Mouse (Mus musculus) lung, postnatal 14 days (tissue): Measurements from ENCODE around the gene E130114P18Rik.

Source experiments
- DNase-seq: peaks from one replicate; pipeline ENCODE4 v3.0.0; 2021

E130114P18Rik gene

DNA sequence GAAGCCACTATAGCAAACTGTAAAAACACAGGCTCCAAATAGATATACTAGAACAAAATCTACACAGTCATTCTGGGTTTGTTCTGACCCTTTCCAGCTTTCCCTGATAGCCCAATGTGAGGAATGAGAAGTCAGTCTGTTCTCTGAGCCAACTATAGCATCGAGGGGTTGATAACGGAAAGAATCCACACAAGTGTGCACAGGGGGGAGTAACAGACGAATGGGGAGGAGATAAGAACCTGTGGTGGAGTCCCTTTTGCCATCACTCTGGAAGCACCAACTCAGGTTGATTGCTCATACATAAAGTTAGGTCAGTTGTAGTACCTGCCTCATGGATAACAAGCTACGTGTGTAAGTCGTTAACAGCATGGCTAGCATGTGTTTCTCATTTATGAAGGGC lies 184.0 kb downstream of the E130114P18Rik start:
- no peak for DNase-seq

DNA sequence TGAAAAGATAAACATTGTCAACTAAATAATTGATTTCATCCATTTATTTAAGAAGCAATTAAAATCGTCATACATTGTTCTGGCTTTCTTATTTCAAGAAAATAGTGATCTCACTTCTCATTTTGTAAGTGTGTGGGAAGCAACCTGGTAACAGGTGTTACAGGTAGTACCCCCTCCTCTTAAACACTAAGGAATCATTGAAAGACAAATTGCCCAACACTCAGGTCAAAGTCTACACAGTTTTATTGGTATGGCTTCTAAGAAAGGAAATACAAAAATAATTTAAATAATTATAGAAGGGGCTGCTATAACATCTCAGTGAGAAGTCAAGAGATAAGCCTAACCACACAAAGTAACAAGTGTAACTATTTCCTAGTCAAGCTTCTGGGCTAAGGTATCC lies 188.1 kb downstream of the E130114P18Rik start:
- no peak for DNase-seq

DNA sequence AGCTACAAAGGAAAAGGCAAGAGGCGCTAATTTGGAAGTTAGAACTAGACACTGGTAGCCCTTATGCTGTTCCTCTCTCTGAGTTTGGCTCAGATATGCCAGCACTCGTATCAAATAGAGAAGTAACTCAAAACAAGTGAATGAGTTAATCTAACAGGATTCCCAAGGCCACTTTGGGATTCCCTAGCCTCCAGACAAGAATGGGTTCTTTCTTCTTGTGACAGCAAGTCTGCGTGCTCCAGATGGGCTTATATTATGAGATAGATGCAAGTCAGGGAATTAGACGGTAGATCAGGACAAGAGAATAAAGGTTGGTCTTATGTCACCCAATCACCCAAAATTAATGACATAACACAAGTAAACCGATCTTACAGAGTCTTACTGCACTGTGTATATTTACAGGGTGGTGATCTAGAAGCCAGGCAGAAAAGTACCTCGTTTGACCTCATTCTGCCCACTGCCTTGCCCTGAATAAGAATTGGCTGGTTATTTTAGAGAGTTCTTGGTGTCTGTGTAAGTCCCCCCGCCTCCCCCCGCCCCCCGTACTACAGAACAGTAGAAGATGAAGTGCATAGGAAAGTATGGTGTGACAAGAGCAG lies 190.4 kb downstream of the E130114P18Rik start:
- no peak for DNase-seq

DNA sequence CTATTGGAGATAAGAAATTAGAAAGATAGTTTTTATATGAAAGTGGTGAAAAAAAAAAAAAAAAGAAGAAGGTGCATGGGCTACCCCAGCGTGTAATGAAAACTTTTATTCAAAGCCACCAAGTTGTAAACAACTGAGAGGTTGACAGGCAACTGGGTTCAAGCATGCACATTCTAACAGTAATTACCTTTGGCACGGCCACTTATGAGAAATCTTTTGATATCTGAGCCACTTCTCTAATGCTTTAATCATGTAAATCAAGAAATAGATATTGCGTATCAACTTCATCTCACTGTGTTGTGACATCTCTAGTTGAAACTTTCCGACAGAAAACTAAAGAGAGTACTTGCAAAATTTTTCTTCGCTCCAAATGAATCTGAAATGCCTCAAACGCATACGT lies 192.7 kb downstream of the E130114P18Rik start:
- DNase-seq = no peak

DNA sequence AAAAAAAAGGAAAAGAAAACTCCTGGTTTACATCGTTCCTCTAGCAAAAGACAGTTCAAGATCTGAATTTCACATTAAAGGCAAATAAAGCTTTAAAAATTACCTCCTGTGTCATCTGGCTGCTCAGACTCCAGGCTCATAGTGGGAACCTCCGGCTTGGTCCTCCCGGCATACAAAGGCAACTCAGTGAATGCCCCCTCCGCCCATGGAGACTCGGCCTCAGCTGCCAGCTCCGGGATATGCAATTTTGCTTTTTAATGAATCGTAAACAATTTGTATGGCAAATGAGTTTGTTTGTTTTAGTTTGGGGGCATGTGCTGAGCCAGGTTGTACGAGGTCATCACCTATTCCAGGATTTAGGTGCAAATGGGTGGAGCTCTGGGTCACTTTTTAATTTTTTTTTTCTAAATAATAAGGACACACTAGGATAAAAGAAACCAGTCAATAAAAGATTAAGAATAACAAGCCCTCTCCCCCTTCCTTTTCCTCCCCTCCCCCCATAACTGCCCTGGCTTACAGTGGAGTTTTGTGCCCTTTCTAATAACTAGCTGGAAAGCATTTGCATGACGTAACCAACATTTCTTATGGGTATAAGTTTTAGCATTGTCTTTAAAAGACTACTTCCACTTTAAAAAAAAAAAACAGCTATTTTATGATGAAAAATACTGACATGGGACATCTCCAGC lies 193.3 kb downstream of the E130114P18Rik start:
- no peak for DNase-seq

DNA sequence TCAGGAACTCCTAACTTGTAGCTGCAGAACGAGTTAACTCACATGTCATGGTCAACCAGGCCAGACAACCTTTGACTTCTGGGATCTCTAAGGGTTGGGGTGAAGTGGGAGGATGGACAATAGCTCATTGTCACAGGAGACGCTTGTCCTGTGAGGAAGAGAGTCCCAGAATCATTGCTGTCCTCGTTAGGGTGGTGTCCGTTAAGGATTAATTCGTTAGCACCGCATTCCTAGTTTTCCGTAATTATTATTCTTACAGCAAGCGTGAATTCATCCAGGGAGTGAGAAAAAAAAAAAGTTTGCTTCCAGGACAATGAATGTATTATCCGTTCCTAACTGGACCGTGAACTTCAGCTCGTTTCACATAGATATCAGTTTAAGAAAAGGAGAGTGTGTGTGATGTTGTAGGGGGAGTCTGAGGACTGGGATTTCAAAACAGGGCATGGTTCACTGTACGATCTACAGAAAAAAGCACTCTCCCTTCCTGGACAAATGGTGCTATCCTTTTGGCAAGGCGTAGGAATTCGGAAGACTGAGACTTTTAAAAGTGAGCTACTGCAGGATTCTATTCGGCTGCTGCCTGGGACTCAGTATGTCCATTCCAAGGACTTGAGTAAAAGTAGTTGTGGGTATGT lies 195.0 kb downstream of the E130114P18Rik start:
- no peak for DNase-seq

DNA sequence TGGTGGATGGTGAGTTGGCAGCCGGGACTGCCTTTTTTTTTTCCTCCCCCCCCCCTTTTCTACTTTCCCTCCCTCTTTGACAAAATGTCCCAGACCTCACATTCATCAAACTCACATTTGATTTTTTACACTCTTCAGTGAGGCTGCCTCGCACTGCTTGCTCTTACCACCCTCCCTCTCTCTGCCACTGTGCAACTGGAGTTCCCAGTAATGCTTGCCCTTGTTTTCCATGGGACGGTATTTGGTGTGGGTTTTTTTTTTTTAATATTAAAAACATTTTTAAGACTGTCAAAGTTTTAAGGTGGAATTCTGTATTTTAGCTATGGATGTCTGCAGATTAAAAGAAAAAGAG lies 195.8 kb downstream of the E130114P18Rik start:
- DNase-seq = no peak

DNA sequence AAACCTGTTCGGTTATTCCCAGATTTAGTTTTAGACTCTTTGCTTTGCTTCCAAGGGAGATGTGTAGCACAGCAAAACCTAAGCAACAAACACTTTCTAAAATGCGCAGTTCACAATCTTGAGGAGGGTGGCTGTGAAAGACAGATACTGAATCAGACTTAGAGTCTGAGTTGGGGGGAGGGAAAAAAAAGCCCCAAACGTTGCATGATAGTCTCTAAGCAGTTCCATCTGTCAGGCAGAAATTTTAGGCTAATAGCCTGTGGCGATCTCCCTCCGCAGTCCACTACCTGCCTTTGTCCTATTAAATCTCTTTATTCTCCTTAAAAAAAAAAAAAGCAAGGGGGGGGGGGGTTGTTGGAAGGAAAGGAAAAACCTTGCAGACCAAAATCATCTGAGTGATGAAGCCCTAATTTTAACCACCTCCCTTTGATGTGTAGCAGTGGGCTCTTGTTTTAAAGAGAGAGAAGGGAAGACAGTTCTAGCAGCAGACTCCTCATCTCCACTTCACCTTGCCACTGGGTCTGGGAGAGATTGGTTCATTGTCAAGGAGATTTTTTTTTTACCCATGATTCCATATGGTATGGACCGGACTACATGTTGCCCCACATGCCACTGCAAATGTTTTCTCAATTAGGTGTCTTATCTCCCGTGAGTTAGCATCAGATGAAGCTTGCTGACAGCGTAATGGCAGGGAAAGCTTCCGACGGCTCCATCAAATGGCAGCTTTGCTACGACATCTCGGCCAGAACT lies 196.4 kb downstream of the E130114P18Rik start:
- DNase-seq = no peak

DNA sequence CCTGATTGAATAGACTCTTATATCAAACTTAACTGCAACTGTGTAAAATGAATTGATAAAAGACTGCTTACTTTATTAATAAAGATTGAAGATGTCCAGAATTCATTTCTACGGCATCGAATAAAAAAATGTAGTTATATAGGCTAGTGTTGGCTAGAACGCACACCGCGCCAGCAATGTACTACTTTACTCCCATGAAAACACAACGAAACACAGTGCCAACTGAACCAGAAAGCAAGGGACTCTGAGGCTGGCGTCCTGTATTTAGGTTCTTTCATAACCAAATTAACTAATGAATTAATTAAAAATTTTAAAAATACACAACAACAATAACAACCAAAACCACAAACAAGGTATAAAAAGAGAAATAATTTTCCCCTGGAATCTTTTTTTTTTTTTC lies 197.0 kb downstream of the E130114P18Rik start:
- DNase-seq = no peak

DNA sequence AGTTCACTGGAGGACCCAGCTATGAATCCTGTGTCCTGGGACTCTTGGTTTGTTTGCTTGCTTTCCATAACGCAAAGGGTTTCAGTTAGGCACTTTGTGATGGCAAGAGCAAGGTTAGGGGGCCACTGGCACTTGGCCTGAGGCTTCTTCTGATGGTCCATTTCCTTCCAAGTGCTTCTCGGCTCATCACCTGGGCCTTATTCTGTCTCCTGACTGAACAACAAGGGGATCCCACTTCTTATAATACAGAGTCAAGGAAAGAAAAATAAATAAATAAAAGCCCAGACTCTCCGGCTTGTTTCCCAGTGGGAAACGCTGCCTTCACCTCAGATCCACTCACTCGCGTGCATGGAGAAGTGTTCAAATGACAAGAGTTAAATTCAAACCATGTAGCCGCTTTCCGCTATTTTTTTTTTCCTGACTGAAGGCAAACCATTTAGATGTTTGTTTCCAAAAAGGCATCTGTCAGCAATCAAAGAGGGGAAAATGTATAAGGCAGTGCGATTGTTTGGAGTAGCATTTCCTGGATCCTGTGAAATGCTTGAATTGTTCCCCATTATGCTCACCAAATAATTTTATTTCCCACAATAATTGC lies 199.2 kb downstream of the E130114P18Rik start:
- DNase-seq = no peak

DNA sequence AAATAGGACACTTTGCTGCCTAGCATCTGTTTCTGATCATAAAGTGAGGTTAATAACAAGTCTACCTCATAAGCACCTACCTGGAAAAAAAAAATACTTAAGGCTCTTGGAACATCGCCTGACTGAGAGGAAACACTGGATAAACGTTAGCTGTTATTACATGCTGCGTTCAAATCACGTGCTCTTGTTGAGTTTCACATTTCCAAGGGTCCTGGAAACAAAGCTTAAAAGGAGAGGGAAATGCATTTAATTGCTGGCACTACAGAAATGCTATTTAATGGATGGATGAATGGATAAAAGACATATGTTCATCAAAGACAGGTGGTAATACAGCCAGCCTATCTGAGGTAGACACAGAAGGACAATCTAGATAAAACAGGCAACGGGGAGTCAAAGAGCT lies 200.4 kb downstream of the E130114P18Rik start:
- DNase-seq = no peak

DNA sequence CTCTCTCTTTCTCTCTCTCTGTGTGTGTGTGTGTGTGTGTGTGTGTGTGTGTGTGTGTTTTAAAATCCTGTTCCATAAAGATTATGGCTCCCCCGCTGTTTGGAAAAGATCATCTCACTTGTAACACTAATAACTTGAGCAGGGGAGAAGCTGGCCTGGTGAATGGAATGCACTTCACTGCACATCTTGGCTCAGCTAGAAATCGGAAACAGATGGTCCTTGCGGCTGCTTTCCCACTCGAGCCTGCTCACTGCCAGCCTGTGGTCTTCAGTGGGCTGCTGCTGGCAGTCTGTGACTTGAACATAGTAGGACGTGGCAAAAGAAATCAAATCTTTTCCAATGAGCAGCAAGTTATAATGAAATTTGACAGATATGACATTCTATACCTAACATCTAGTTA lies 202.4 kb downstream of the E130114P18Rik start:
- no peak for DNase-seq

DNA sequence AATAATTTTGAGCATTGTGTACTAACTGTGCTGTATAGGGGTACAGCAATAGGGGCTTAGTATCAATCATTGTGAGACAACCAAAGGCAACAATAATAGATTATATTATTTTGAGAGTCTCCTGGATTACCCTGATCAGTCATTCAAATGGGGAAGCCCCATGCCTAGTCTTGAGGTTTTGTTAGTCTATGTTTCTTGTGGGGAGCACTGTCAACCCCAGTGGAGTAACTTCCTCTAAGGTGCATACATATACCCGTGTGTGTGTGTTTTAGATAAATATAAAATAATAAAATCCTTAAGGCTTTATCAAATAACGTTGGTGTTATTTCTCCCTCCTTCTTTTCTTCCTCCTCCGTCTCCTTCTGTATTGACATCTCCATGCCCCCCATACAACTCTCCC lies 208.6 kb downstream of the E130114P18Rik start:
- no peak for DNase-seq

DNA sequence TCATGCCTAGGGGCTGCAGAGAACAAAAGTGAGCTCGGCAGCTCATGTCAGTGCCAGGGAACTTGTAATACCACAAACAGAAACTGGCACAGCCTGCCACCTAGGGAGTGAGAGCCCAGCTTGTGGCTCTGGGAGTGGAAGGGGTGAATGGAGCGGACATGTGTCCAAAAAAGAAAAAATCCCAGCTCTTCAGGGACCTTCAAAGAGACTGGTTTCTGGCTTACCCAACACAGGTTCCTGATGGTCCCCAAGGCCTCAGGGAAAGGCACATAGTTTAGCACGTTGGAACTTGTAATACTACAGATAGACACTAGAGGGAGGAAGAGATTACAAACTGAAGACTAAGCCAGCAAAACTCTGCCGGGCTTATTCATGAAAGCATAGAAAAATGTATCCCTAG lies 213.2 kb downstream of the E130114P18Rik start:
- DNase-seq = peak; percentile 6

DNA sequence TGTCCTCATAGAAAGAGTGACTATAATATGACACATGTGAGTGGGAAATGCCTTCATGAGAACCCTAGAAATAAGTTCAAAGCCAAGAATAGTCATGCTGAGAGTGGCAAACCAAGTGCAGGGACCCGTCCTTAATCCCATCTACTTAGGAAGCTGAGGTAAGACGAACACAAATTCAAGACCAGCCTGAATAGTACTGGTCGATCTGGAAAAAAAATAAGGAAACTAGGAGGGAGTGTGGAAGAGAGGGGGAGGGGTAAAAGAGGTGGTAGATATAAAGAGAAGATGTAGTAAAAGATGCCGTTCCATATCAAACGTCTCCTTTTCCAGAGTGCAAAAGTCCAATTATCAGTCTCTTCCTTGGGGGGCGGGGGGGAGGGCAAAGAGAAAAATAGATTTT lies 213.7 kb downstream of the E130114P18Rik start:
- DNase-seq = no peak

DNA sequence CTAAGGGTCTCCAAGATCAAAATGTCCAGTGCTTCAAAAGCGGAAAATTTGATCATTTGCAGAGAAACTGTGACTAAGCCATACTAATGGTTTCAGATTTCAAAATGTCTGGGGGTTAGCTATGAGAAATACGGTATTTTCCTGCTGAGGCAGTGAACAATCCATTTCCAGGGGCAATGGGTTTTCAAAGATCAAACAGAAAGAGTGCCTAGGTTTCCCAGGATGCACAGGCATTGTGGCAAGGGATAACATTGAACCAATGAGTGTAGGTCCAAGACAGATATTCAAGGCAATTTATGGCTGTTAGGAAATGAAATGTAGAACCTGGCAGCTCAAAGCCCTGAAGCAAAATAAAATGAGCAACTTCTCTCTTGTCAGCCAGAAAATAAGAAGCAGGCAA lies 220.3 kb downstream of the E130114P18Rik start:
- no peak for DNase-seq

DNA sequence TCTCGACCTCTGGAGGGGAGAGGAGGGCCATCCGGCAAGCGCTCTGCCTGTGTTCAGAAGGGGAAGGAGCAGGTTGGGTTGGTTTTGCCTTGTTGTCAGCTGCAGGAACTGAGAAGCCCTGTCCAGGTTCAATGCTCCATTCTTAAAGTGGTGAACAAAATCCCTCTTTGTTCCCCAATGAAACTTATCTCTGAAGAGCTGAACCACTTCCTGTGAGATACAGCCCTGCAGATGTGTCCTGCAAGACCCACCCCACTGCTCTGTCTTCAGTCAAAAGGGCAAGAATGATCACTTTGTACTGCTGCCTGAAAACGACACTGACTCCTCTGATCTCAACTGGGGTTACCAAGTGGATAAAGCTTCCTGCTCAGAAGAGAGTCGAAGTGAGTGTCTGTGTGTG lies 233.9 kb downstream of the E130114P18Rik start:
- no peak for DNase-seq

DNA sequence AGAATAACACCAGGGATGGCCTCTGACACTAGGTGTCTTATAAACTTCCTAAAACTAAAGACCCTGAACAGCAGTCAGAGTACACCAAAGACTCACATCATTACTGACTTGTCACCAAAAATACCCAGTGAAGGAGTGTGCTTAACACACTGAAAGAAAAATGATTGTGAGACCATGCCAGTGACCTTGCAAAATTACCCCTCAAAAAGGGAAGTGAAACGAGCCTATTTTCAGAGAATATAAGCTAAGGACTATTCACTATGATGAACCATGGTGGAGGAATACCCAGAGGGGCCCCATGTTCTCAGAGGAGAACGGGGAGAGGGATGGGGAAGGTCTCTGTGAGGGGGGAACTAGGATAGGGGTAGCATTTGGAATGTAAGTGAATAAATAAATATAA lies 245.8 kb downstream of the E130114P18Rik start:
- DNase-seq = no peak

DNA sequence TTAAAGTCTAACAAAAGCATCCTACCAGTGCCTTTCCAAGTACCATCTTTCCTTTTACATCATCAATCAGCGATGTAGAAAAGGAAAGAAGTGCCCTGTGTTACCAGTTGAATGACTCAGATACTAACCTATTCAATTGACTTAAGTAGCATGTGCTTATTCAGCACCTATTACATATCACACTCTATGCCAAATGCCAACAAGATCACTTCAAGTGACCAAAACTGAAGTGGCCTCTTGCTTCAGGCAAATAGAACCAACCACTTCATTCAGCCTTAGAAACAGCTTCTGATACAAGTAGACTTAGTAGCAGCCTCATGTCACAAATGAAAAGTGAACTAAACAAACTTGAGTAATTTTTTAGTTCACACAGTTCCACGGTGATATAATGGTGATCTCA lies 249.4 kb downstream of the E130114P18Rik start:
- DNase-seq = no peak
